Mouse (Mus musculus) adrenal gland, postnatal 36 days (tissue): Measurements from ENCODE around the gene Meox2. TPM values are rescaled to one million over a fixed set of nuclear protein-coding genes. Genes with fewer than 3 reads are reported as not detected.
"Not testable (repeated sequence)": the region's sequence is repeated elsewhere in the genome, so short reads cannot be mapped to it uniquely, and the experiment has no call there.

Source experiments
- DNase-seq, 2 experiments: peaks; one replicate each; pipeline ENCODE4 v3.0.0; 2021; ENCODE audit warnings: mixed read lengths in 1 of 2
- long read RNA-seq, 2 experiments: library from polyadenylated mRNA; stranded (forward); transcript quantifications; one replicate each; pipeline ENCODE4 v2.0.0; 2021; ENCODE audit warnings: borderline sequencing depth in 2 of 2
- total RNA-seq, 2 experiments: library from RNA; stranded (reverse); gene quantifications; 2 replicates each; pipeline ENCODE4 v1.2.3; 2021

Meox2 gene
- total RNA-seq = 1 to 10 TPM; 1.5 to 1.9 TPM
- long read RNA-seq, experiment 1 = 0 reads
- long read RNA-seq, experiment 2 = 0 reads

DNA sequence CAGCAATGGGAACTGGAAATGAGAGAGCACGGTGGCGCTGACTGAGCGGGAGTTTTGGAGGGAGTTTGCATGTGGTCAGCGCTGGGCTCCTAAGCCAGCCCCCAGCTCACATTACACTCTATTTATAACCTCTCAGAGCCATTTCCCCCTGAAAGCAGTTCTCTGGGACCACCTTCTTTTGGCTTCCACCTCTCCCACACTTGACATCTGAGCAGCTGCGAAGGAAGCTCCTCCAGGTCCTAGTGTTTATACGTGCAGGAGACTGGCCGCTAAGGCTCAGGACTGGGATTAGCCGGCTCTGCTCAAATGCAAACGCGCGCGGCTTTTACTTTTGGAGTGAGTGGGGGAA lies at the start of gene Meox2:
Meox2 (plus strand) TSS at position 151 of the 349 bp plus-strand sequence.
- no peak for DNase-seq

DNA sequence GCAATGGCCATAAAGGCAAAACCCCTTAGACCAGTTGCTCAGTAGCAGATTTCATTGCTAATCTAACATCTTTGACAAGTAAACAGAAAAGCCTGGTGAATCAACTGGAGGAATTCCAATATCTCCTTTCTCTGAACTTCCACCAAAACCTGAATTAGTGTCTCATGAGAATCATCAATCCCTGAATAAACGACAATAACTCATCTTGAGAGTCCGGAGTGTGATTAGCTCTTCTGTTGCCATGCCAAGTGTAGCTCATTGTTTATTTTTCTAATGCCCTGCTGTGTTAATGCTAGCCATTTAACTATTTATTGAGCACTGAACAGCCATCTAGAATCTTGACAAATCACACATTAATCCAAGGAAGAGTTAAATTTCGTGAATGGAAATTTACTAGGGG lies 35.7 kb upstream of the Meox2 start:
- DNase-seq = no peak

DNA sequence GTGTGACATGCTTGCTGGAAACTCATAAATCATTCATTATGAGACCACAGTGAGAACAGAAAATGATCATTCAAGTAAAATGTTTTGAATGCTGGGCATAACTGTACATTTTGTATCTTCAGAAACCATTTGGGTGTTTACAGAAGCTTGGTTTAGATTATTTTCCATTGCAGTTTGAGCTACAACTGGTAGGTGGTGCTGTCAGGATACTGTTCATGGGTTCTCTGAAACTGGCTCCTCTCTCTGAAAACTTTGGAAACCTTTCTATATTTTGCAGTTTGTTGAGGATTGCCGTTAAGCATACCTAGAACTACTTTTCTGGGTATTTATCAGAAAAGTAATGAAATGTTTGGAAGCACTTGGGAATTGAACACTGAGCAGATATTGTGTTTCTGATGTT lies 31.0 kb upstream of the Meox2 start:
- DNase-seq = no peak

DNA sequence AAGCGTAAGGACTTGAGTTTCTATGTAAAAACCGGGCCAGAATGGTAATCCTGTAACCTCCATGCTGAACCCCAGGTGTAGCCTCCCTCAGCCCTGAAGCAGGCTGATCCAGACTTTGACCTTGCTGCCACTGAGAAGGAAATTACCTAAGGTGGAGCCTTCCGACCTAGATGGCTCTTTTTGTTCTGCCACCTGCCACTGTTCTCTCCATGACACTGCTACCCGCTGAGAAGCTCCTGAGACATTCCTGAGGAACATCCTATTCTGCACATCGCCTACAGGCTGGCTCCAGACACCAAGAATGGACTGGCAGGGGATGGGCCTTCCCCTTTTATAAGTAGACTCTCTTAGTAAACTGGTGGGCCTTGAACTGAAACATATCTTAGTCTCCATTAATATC lies 28.3 kb upstream of the Meox2 start:
- DNase-seq = not testable (repeated sequence)

DNA sequence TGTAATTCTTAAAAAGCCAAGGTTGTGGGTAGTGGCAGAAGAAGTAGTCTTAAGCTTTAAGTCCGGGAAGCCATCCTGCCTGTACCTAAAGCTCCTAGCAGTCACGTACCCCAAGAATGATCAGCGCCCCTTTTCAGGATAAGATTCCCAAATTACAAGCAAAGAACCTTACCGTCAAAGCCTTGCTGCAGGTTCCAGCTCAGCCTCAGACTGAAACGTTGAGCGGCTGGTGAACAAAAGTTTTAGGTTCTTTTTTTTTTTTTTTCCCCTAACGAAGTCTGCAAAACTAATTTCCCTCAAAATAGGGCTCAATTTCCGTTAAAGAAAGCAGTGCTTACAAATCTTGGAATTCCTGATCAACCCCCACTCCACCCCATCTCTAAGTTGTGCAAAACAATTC lies 1.8 kb upstream of the Meox2 start:
- DNase-seq = no peak

DNA sequence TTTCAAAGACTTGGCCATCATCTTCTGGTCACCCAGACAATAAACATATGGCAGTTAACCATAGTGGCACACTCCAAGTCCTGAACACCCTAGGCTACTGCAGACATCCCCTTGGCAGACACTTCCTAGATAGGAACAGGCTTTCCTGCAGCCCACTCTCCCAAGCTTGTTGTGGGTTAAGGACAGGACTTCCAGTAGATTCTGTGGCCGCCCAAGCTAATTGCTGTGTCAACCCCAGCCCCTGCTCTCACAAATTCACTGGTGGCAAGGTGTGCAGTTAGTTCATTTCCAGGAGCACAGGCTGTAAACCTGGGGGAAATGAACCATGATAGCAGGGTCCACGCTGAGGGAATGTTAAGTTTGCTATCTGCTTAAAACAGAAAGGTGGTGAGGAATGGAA lies 1.2 kb upstream of the Meox2 start:
- no peak for DNase-seq

DNA sequence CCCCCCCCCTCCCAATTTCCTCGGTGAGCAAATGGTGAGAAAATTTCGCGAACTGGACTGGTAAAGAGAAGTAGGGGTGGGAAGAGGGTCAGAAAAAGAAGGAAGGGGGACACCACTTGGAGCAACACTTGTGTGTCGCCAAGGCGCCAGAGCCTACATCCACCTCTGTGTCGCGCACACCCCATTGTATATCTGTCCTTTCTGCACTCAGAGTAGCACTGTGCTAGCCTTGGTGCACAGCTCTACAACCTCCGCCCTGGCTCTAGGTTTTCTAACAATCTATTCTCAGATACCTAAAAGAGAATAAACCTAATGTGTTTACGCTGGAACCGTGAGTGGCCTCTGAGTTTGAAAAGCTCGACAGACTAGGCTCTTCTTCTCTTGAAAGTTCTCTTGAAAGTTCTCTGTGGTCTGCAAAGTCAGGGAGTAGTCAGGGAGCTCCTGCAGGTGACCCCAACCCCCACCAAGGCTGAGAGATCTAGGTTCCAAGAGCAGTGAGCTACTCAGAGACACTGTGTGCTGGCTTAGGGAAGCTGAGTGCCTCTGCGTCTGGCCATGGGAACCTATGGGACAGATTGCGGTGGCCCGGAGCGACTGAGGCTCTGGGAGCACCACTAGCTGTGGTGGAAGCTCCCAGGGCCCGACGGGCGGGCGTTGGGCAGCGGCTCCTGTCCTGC lies 489 bp upstream of the Meox2 start:
- DNase-seq = no peak

DNA sequence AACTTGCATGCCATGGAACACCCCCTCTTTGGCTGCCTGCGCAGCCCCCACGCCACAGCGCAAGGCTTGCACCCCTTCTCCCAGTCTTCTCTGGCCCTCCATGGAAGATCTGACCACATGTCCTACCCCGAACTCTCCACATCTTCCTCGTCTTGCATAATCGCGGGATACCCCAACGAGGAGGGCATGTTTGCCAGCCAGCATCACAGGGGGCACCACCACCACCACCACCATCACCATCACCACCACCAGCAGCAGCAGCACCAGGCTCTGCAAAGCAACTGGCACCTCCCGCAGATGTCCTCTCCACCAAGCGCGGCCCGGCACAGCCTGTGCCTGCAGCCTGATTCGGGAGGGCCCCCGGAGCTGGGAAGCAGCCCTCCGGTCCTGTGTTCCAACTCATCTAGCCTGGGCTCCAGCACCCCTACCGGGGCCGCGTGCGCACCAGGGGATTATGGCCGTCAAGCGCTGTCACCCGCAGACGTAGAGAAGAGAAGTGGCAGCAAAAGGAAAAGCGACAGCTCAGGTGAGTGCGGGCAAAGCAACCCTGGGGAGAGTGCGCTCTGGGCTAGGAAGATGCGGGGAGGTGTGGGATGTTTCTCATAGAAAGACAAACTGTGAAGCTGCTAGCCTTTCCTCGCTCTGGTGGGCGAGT lies 606 bp downstream of the Meox2 start:
- no peak for DNase-seq

DNA sequence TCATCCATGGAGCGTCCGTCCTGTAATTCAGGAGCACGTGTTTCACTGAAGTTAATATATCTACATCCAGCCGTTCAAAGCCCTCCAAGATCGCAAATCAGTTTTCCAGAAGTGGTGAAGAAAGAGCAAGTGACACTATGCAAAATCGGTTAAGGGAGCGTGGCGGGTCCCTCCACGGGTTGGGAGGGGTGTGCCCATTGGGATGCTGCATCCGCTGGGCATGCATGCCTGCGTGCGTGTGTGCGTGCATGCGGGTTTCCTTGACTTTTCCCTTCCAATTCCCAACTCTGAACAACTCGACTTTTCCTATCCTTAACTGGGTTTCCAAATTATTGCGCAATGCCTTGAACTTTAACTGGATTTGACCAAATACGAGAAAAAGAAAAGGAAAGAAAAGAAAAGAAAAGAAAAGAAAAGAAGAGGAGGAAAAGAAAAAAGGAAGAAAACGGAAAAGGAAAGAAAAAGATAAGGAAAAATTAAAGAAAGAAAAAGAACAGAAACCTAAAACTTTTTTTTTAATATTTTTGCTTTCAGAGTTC lies 1.2 kb downstream of the Meox2 start:
- no peak for DNase-seq

DNA sequence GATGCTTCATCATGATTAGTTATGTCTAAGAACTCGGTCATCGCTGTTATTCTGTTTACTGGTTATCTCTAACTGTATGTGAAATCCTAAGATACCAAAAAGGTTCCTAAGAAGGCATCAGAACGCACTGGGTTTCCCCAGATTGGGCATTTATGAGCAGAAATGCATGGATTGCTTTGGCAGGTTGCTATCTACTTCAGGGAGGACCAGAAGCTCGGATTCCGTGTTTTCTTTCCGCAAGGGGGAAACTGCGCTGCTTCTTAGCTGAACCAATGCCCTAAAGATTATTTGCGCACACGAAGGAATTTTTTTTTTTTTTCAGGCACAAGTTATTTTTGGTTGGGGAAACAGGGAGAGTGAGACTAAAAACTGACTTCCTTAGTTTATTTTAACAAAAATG lies 2.6 kb downstream of the Meox2 start:
- DNase-seq = no peak

DNA sequence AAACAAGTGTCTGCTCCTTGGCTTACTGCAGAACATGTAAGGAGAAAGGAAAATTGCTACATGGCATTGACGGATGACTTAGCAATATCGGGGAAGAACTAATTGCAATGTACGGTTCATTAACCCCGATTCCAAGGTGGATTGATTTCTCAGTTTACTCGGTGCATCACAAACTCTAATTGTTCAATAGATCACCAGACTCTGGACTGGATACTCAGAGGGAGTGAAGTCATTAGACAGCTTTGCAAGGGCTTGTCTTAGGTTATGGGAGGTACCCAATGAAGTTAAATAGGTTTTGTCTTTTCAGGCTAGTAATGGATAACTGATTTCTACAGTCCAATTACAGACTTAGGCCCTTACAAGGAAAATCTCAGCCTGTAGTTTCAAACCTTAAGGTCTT lies 10.9 kb downstream of the Meox2 start:
- no peak for DNase-seq

DNA sequence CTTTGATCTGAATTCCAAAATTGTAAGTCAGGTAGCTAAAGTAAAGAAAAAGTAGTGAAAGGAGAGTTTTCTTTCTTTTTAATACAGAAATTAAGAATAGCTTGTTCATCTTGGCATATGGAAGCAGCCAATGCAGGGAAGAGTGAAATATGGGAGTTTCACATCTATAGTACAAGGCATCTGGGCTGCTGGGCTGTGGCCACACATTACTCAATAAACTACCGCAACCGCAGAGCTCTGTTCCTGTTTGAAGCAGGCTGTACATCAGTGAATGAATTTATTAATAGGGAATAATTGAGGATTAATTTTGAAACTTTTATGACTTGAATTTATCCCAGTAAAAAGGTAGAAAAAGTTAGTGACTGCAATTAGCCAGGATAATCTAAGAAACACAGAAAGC lies 15.4 kb downstream of the Meox2 start:
- no peak for DNase-seq

DNA sequence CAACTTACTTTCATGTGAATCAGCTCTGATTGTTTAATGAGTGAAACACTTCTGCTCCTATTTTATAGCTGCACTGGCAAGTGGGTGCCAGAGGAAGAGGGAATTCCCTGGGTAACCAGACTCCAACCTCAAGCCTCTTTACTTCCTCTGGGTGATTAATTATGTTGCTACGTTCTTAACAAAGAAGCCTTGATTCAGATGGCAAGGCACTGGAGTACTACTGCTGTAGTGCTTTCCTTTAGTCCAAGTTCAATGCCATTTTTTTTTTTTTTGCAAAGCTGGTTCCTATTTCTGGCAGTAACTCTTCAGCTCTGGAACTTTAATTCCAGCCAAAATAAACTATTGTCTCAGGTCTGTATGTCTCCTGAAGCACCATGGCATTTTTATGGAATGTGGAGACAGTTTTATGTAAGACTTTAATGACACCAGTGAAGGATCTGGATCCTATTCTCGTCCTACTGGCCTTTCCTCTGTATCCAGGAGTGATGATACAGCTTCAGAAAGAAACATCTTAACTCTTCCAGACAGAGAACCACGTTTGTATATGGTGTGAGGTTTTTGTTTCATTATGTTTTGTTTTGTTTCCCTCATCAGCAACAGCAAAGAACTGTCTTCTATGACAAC lies 33.9 kb downstream of the Meox2 start:
- no peak for DNase-seq

DNA sequence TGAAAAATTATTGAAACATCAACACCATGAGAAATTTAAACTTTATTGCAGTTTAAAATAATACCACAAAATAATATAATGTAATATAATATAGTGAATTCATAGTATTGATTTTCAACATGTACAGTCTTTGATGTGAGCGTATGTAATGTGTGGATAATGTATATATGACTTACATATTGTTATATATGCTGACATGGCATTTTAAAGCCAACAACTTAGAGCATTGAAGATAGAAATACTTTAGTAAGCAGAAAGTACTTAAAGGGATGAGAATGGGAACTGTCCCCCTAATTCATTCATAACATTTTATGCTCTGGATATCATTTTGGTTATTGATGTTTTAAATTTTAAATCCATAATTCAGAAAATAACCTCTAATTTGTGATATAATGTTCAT lies 35.5 kb downstream of the Meox2 start:
- DNase-seq = no peak

DNA sequence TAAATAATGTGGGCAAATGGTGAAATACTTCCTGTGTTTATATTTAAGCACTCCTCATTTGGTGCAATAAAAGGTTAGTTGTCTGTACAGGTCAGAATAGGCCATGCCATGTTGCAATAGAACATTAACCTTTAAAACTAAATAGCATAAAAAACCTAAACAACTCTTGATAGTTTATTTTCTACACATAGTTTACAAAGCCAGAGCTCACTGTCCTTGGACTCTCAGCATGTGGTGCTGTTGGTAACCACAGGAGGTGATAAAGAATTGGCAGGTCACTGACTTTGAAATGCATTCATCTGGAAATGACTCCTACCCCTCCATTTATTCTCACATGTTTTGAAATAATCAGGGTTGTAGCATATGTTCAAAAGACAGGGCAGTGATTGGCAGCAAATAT lies 59.4 kb downstream of the Meox2 start:
- no peak for DNase-seq

DNA sequence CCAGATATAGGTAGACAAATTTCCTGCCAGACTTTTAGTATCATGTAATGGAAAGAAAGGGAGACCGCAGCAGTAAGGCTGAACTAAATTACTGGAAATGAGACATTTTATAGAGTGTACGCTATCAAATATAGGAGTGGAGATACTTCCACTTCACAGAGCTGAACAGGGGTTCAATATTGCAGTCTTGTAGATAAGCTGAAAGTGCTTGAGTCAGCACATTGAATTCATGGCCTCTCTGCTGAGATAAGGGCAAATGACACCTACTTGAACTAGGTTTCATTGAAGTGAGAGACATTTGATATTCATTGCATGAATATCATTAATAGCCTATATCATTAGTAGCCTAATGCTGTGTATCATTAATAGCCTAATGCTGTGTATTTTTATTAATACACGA lies 65.0 kb downstream of the Meox2 start:
- DNase-seq = no peak

DNA sequence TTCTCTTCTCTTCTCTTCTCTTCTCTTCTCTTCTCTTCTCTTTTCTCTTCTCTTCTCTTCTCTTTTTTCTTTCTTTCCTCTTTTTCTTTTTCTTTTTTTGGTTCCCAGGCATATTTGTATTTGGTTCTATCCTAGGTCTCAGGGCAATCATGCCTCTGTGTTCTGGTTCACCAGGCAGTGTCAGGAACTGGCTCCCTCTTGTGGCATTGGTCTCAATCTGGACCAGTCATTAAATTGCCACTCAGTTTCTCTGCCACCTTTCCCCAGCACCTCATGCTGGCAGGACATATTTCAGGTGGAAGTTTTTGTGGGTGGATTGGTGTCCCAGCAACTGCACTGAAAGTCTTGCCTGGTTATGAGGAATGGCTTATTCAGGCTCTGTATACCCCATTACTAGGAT lies 75.3 kb downstream of the Meox2 start:
- peak; percentile 18 to 28 for DNase-seq

DNA sequence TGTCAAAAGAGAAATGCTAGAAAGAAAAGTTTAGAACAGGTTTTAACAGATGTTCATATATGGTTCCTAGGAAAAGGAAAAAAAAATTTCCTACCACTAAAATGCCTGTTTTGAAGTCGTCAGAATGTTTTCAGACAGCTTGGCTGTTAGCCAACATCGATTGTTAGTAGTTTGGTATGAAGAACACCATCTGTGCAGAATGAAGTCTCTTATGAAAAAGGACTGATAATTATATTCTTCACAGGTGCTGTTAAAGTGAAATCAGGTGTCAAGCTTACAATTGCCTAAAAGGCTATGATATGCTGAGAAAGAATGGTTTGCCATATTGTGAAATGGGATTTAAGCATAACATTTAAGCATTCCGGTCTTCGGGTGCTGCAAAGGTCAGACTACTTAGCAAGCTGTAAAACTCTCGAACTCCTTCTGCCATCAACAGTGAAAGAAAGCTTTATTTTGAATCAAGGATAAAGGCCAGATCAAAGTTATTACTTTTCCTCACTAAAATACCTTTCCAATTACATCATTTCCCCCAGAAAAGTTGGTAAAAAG lies 80.7 kb downstream of the Meox2 start:
- DNase-seq = no peak

Other genes with a start within 250 kb of the Meox2 start
- gene Agmo, start 133.1 kb downstream of the Meox2 start, total RNA-seq = 1 to 10 TPM; 7.7 to 8.2 TPM